Mouse (Mus musculus): ENCODE results near the gene Best3. TPM values are rescaled to one million over a fixed set of nuclear protein-coding genes. Genes with fewer than 3 reads are reported as not detected.
A peak's percentile ranks its signal among the peaks of the same experiment; 100 is the strongest.
"Not testable (repeated sequence)": the region's sequence is repeated elsewhere in the genome, so short reads cannot be mapped to it uniquely, and the experiment has no call there.

Best3 gene
- polyA plus RNA-seq, 1 experiment from 2014 or later = 0.21 TPM

DNA sequence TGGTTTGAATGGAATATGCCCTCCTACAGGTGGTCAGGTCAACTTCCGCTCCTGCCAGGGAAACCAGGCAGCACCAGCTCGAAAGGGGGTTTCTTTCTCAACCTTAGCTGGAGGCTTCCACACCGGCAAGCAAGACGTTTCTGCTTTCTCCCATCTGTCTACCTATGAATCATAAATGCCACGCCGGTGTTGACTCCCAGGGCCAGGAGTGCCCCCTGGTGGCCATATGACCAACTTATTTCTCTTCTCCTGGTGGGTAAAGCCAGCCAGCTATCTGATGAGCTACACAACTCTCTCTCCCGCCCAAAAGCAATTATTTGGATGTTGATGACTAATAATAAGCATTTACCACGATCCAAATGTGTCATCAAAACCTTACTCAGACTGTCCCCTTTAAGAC is 47.7 kb downstream of the Best3 start:
- Histone ChIP-seq H3K27ac (no peak overlapping the region), H3K9me3 (no peaks in the 10 kb centered on the region), H3K36me3 (no peaks in the 10 kb centered on the region), H3K4me3 (no peak overlapping the region), H3K4me1 (peaks cover 8% of the 10 kb centered on the region; the same call in 1 of the 2 replicates), H3K9ac (no peak overlapping the region), H3K4me2 (no peak overlapping the region), H3K27me3 (no peaks in the 10 kb centered on the region)
- no peak for ATAC-seq (ENCODE audit: insufficient number of reproducible peaks, insufficient read depth, low FRiP score, low TSS enrichment, low read depth)
- WGBS = 17% methylated on average over 8 of the region's 8 CpGs

DNA sequence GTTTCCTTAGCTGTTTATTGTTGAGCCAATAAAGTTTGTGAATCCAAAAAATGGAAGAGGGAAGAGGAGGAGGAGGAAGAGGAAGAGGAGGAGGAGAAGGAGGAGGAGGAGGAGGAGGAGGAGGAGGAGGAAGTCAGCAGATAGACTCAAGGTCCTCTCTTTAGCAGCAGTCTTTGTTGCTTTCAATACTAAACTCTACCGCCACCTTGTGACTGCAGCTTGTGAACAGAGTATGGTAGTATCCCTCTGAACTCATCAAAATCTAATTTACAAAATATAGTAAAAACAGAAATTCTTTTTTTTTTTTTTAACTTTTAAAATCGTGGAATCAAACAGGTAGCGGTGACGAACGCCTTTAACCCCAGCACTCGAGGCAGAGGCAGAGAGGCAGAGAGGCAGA is 54.2 kb downstream of the Best3 start:
- Histone ChIP-seq H3K4me2 (no peak overlapping the region), H3K36me3 (no peaks in the 10 kb centered on the region), H3K27ac (no peak overlapping the region), H3K4me3 (no peak overlapping the region), H3K9me3 (no peaks in the 10 kb centered on the region), H3K4me1 (peaks cover 11% of the 10 kb centered on the region), H3K9ac (no peak overlapping the region), H3K27me3 (no peaks in the 10 kb centered on the region)
- ATAC-seq (ENCODE audit: insufficient number of reproducible peaks, insufficient read depth, low FRiP score, low TSS enrichment, low read depth) = no peak
- WGBS = 69% methylated on average over 6 of the region's 6 CpGs

DNA sequence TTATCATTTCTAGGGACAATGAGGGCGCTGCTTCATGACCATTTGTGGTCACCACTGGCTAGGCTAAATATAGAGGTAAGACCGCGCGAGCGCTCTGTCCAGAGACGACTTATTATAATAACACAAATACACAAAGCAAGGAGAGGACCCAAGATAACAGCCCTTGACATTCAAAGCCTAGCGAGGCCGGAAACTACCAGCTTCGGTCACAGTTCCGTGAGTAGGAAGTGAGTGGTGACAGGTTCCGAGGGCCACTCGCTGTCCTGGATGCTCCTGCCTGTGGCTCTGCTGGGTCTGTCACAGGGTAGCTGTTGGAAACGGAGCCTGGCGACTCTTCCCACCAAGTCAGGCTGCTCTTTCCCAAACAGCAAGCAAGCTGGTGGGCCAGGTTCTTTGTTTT is 56.2 kb downstream of the Best3 start:
- WGBS = 85% methylated on average over 14 of the region's 14 CpGs
- H3K9ac ChIP-seq = no peak overlapping the region
- ATAC-seq (ENCODE audit: insufficient number of reproducible peaks, insufficient read depth, low FRiP score, low TSS enrichment, low read depth) = no peak

DNA sequence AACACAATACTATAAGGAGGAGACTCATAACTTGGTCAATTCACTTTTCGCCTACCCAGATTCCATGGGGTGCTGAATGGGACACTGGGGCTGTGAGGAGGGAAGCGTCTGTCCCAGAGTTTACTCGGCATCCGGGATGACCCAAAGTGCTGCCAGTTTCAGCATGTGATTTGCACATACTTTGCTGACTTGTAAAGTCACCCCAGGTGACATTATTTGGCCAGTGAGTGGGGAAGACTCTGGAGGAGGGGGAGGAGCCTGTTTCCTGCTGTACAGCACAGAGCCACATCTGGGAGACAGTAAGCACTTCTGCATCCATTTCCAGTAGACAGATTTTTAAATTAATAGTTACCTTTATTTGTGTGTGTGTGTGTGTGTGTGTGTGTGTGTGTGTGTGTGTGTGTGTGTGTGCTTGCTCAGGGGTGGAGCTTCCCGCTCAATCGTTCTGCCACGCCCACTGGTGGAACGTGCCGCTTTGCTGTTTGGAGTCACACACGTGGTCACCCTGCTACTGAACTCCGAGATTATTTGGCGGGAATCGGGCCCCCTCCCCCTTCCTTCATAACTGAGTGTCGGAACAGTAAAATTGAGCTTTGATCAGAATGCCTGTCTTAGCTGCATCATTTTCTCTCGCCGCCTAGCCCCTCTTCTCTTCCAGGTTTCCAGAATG is 57.5 kb downstream of the Best3 start:
- not testable (repeated sequence) for ATAC-seq (ENCODE audit: insufficient number of reproducible peaks, insufficient read depth, low FRiP score, low TSS enrichment, low read depth)

More for the DNA sequence above, 56.2 kb downstream of the Best3 start:
- no peak overlapping the region for H3K4me2 ChIP-seq
- H3K36me3 ChIP-seq = no peaks in the 10 kb centered on the region
- H3K27me3 ChIP-seq = no peaks in the 10 kb centered on the region
- H3K27ac ChIP-seq = no peak overlapping the region
- no peaks in the 10 kb centered on the region for H3K9me3 ChIP-seq
- H3K4me1 ChIP-seq = peaks cover 22% of the 10 kb centered on the region
- no peak overlapping the region for H3K4me3 ChIP-seq

DNA sequence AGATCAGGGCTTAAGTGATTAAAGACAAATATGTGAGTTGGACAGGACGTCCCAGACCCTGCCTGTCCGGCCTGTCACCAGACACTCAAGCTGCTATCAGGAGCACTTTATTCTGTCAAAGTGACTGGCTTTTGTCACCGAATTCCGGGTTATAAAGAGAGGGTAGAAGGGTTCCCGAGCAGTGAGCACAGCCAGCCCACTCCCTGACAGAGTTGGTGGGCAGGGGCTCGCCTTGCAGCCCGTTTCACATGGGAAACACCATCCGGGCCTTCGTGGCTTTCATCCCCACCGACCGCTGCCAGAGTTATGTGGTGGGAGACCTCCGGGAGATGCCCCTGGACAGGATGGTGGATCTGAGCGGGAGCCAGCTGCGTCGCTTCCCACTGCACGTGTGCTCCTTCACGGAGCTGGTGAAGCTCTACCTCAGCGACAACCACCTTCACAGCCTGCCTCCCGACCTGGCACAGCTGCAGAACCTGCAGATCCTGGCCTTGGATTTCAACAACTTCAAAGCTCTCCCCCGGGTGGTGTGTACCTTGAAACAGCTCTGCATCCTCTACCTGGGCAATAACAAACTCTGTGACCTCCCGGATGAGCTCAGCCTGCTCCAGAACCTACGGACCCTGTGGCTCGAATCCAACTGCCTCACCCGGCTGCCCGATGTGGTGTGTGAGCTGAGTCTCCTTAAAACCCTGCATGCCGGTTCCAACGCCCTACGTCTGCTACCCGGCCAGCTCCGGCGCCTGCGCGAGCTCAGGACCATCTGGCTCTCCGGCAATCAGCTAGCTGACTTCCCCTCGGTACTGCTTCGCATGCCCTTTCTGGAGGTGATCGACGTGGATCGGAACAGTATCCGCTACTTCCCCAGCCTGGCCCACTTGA is 59.3 kb downstream of the Best3 start, which contains the start of gene Lrrc10:
Gene Lrrc10, plus strand, starts transcription at position 167 of the 882 bp plus-strand sequence.
- 44% methylated on average over 40 of the region's 40 CpGs for WGBS
- H3K4me1 ChIP-seq = peaks cover 17% of the 10 kb centered on the region
- H3K9me3 ChIP-seq = no peaks in the 10 kb centered on the region
- H3K4me3 ChIP-seq = peak within 1 kb of the TSS; percentile 13; the same call in 1 of the 2 replicates
- H3K9ac ChIP-seq = 0 out of 2 replicates have a peak within 1 kb of the TSS, but pooled peaks have one; percentile 11
- H3K36me3 ChIP-seq = peaks cover 21% of the 10 kb centered on the region
- peak within 1 kb of the TSS; percentile 48 for H3K4me2 ChIP-seq
- ATAC-seq (ENCODE audit: insufficient number of reproducible peaks, insufficient read depth, low FRiP score, low TSS enrichment, low read depth) = no peak
- H3K27ac ChIP-seq = no peak within 1 kb of the TSS
- no peaks in the 10 kb centered on the region for H3K27me3 ChIP-seq

More for the DNA sequence above, 57.5 kb downstream of the Best3 start:
- Histone ChIP-seq H3K4me1 (peaks cover 22% of the 10 kb centered on the region), H3K4me2 (0 out of 2 replicates have a peak overlapping the region, but pooled peaks have one; percentile 18)
- WGBS = 33% methylated on average over 13 of the region's 16 CpGs
- H3K27ac ChIP-seq, H3K9ac ChIP-seq, H3K4me3 ChIP-seq, H3K27me3 ChIP-seq, H3K9me3 ChIP-seq, H3K36me3 ChIP-seq: not testable (repeated sequence)

DNA sequence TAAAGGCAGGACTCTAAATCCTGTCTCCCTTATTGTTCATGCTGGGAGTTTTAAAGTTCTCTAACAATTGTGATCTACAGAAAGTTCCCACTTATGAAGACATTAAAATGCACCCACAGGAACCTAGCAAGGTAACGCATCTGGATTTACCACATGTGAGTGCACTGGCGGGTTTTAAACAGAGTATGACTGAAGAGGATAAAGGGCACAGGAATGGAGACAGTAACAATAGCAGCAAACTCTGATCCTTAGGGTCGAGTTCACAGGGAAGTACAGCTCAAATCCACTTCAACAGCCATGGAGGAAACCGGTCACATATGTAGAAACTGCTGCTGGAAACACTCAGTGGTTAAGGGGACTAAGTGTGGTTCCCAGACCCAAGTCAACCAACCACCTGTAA is 63.1 kb downstream of the Best3 start:
- WGBS = 79% methylated on average over 4 of the region's 4 CpGs

DNA sequence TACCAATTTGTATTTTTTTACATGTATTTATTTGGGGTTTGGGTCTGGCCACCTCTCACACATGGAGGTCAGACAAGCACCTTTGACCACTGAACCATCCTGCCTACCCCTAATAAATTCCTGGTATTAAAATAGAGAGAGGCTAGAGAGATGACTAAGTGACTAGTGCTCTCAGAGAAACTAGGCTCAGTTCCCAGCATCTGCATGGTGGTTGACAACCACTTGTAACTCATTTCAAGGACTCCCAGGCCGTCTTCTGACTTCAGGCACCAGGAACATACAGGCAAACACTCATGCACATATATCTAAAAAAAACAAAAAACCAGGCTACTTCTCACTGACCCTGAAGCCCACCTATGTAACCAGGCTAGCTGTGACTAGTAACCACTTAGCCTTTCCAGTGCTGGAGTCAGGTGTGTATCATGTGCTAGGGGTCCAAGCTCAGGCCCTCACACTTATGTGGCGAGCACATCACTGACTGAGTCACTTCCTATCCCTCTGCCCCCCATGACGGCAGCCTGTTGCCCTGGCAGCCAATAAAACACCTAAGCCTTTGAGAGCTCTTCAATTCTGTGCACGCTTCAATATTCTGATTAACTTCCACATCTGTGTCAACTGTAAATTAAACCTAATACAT is 64.0 kb downstream of the Best3 start:
- no peak for ATAC-seq (ENCODE audit: insufficient number of reproducible peaks, insufficient read depth, low FRiP score, low TSS enrichment, low read depth)
- Histone ChIP-seq H3K9ac (no peak overlapping the region), H3K9me3 (no peaks in the 10 kb centered on the region), H3K27ac (no peak overlapping the region), H3K4me3 (no peak overlapping the region), H3K36me3 (peaks cover 67% of the 10 kb centered on the region), H3K27me3 (no peaks in the 10 kb centered on the region), H3K4me2 (no peak overlapping the region), H3K4me1 (peaks cover 16% of the 10 kb centered on the region)
- 84% methylated on average over 4 of the region's 4 CpGs for WGBS

More for the DNA sequence above, 63.1 kb downstream of the Best3 start:
- H3K36me3 ChIP-seq = peaks cover 58% of the 10 kb centered on the region
- H3K4me1 ChIP-seq = peaks cover 17% of the 10 kb centered on the region
- H3K9me3 ChIP-seq = no peaks in the 10 kb centered on the region
- ATAC-seq (ENCODE audit: insufficient number of reproducible peaks, insufficient read depth, low FRiP score, low TSS enrichment, low read depth) = no peak
- no peak overlapping the region for H3K4me3 ChIP-seq
- H3K9ac ChIP-seq = 0 out of 2 replicates have a peak overlapping the region, but pooled peaks have one; percentile 16
- no peak overlapping the region for H3K4me2 ChIP-seq
- no peak overlapping the region for H3K27ac ChIP-seq
- H3K27me3 ChIP-seq = no peaks in the 10 kb centered on the region

DNA sequence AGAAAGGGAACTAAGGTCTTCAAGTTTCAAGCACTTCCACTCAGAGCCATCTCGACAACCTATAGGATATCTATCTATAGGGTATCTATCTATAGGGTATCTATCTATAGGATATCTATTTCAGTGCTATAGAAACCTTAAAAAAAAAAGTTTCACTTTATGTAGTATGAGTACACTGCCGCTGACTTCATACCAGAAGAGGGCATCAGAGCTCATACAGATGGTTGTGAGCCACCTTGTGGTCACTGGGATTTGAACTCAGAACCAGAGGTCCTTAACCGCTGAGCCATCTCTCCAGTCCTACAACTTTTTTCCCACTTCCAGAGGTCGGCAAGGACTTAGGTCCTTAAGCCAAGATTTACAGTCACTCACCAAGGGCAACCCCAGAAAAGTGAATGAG is 69.6 kb downstream of the Best3 start:
- Histone ChIP-seq H3K27ac (no peak overlapping the region), H3K27me3 (no peaks in the 10 kb centered on the region), H3K9me3 (no peaks in the 10 kb centered on the region), H3K36me3 (peaks cover 98% of the 10 kb centered on the region), H3K9ac (no peak overlapping the region), H3K4me1 (peaks cover 7% of the 10 kb centered on the region; the same call in 1 of the 2 replicates), H3K4me2 (no peak overlapping the region), H3K4me3 (no peak overlapping the region)
- ATAC-seq (ENCODE audit: insufficient number of reproducible peaks, insufficient read depth, low FRiP score, low TSS enrichment, low read depth) = no peak
- WGBS = 87% methylated on average over 4 of the region's 4 CpGs

DNA sequence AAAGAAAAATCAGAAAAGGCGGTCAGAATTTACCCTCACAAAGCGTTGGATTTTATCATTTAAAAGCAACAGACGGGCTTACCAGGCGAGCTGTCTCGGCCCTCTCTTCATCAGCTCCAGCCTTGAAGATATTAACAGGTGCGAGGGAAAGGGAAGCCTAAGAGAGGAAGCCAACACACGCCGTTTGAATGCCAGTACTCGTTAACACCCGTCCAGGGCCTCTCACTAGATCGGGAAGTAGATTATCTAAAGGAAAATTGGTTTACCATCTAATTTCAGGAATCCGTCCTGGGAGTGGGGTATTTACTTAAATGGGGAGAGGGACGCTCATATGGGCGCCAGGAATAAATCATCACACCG is 76.8 kb downstream of the Best3 start:
- H3K9me3 ChIP-seq = no peaks in the 10 kb centered on the region
- peaks cover 43% of the 10 kb centered on the region for H3K36me3 ChIP-seq
- H3K4me1 ChIP-seq = peaks cover 21% of the 10 kb centered on the region; the same call in 1 of the 2 replicates
- H3K9ac ChIP-seq = peak overlapping the region; percentile 82
- no peaks in the 10 kb centered on the region for H3K27me3 ChIP-seq
- WGBS = 4% methylated on average over 15 of the region's 15 CpGs
- H3K4me3 ChIP-seq = peak overlapping the region; percentile 75
- peak overlapping the region; percentile 83; the same call in 1 of the 2 replicates for H3K27ac ChIP-seq
- ATAC-seq (ENCODE audit: insufficient number of reproducible peaks, insufficient read depth, low FRiP score, low TSS enrichment, low read depth) = no peak
- peak overlapping the region; percentile 87 for H3K4me2 ChIP-seq

DNA sequence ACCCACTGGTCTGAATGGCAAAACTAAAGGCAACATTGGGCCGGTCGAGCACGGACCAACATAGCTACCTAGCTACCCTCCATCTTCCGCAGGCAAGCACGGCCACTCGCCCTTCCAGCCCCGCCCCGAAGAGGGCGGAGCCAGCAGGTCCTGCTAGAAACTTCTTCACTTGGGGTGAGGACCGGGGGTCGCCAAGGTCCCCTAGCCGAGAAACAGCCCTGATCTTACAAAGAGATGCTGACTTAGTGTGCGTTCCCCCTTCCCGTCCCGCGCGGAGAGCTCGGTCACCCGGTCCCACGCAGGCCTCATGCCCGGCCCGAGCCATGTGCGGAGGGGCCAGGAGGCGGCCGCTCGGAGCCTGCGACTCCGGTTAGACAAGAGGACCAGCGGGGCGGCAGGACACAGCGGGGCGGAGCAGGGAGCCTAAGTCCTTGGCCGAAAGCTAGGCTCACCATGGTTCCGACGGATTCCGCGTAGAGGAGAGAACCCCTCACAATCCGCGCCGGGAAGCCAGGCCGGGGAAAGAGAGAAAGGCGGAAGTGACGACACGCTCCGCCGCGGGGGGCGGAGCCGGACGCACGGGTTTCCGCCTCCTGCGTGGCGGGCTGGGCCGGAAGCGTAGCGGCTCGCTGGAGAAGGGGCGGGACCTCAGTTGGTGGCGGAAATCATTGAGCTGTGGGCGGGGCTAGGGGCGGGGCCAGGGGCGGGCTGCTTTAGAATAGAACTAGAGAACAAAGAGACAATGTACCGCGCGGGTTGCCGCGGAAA is 77.3 kb downstream of the Best3 start, which contains the start of gene Cct2:
Gene Cct2, minus strand, starts transcription at position 561 of the 768 bp plus-strand sequence.
- peak within 1 kb of the TSS; percentile 82 for H3K9ac ChIP-seq
- ATAC-seq (ENCODE audit: insufficient number of reproducible peaks, insufficient read depth, low FRiP score, low TSS enrichment, low read depth) = peak; percentile 92
- H3K4me2 ChIP-seq = peak within 1 kb of the TSS; percentile 87
- peak within 1 kb of the TSS; percentile 75 for H3K4me3 ChIP-seq
- H3K27ac ChIP-seq = peak within 1 kb of the TSS; percentile 89
- under 1% methylated on average over 67 of the region's 68 CpGs for WGBS
- H3K9me3 ChIP-seq = no peaks in the 10 kb centered on the region
- no peaks in the 10 kb centered on the region for H3K27me3 ChIP-seq
- peaks cover 37% of the 10 kb centered on the region for H3K36me3 ChIP-seq
- peaks cover 21% of the 10 kb centered on the region; the same call in 1 of the 2 replicates for H3K4me1 ChIP-seq
